Mouse (Mus musculus) forebrain, embryonic 13.5 days (tissue): ENCODE measurements around the gene Gm45711. TPM values are rescaled to one million over a fixed set of nuclear protein-coding genes. Genes with fewer than 3 reads are reported as not detected.

Experiments used
- ATAC-seq: fragments of 200-750 bp; cut with Nextera tagmentation; 2 replicates; pipeline ENCODE4 v1.8.0; 2017
- H3K27ac ChIP-seq: fragments of 300-500 bp; sonication (generic); 2 replicates; pipeline ENCODE4 v1.5.1; 2015; ENCODE audit warnings: inconsistent platforms, mild to moderate bottlenecking, moderate library complexity
- H3K27me3 ChIP-seq: fragments of 300-500 bp; sonication (generic); 2 replicates; pipeline ENCODE4 v1.6.1; 2015; ENCODE audit warnings: mild to moderate bottlenecking, inconsistent platforms
- H3K36me3 ChIP-seq: fragments of 300-500 bp; sonication (generic); 2 replicates; pipeline ENCODE4 v1.6.1; 2015; ENCODE audit warnings: mild to moderate bottlenecking, inconsistent platforms; ENCODE audit not compliant: poor library complexity, severe bottlenecking
- H3K4me1 ChIP-seq: fragments of 300-500 bp; sonication (generic); 2 replicates; pipeline ENCODE4 v1.6.1; 2015; ENCODE audit warnings: inconsistent platforms
- H3K4me2 ChIP-seq: fragments of 300-500 bp; sonication (generic); 2 replicates; pipeline ENCODE4 v1.6.1; 2015; ENCODE audit warnings: inconsistent platforms, mild to moderate bottlenecking, moderate library complexity
- H3K4me3 ChIP-seq: fragments of 300-500 bp; sonication (generic); 2 replicates; pipeline ENCODE4 v1.5.1; 2015; ENCODE audit warnings: mild to moderate bottlenecking, inconsistent platforms
- H3K9ac ChIP-seq: fragments of 300-500 bp; sonication (generic); 2 replicates; pipeline ENCODE4 v1.6.1; 2015; ENCODE audit warnings: mild to moderate bottlenecking, inconsistent platforms
- H3K9me3 ChIP-seq: fragments of 300-500 bp; sonication (generic); replicated peaks from 2 replicates; pipeline ENCODE4 v1.6.1; 2016; ENCODE audit warnings: inconsistent platforms
- WGBS: fragments of 180-500 bp; shearing (Covaris S2); methylation state at CpG from one replicate; pipeline ENCODE4 v1.1.7; 2015; 5-methylcytosine and 5-hydroxymethylcytosine counted together
- polyA plus RNA-seq: library from polyadenylated mRNA; unstranded; fragments of >200 nt; fragmentation: Nextera tagmentation; extraction: Ambion mirVana; gene quantifications from 2 replicates; pipeline ENCODE4 v1.2.1, GENCODE M21; 2015

Gene Gm45711
- polyA plus RNA-seq, 1 experiment from 2014 or later: not detected

DNA sequence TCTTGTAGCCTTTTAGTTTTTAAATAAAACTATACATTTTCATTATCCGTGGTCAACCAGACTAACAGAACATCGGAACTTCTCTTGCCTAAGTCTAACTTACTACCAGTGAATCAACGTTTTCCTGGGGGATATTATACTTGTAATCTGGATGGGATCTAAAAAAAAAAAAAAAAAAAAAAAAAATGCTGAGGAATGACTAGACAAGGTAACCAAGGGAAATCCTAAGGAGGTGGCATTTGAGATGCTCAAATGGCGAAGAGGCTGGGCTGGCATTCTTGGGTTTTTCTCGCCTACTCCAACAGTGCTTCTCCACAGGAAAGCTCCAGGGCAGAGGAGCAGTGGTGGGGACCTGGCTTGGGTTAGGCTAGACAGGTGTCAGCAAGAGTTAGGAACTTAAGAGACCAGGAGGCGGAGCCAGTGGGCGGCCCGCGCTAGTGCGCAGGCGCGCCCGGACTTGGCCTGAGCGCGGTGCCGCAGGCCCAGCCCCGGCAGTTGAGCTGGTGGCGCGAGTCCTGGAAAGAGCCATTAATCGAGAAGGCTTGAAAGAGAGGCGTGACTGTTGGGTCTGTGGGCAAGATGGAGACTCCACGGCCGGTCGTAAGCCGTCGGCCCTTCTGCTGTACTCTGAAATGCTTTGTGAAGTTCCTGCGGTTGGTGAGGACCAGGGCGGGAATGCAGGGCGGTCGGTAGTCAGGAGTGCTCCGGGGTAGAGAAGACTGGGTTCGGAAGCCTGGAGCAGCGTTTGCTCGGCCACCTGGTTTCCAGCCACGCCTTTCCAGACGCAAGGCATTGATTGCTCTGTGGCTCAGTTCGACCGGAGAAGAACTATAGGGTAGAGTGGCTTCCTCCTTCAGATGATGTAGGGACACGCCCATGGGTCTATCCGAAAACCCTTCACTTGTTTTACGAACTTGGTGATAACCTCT is 59.2 kb downstream of the Gm45711 start, which contains the start of gene Cklf:
Gene Cklf, plus strand, starts transcription at position 423 of the 929 bp plus-strand sequence.
- Histone ChIP-seq H3K4me3 (peak within 1 kb of the TSS; percentile 60), H3K9ac (peak within 1 kb of the TSS; percentile 71), H3K9me3 (no peaks in the 10 kb centered on the region), H3K4me1 (peaks cover 25% of the 10 kb centered on the region), H3K4me2 (peak within 1 kb of the TSS; percentile 71), H3K27ac (peak within 1 kb of the TSS; percentile 46; the same call in 1 of the 2 replicates), H3K27me3 (no peaks in the 10 kb centered on the region), H3K36me3 (no peaks in the 10 kb centered on the region)
- peak; percentile 84 for ATAC-seq
- WGBS: 3% methylated on average over 41 of the region's 41 CpGs

DNA sequence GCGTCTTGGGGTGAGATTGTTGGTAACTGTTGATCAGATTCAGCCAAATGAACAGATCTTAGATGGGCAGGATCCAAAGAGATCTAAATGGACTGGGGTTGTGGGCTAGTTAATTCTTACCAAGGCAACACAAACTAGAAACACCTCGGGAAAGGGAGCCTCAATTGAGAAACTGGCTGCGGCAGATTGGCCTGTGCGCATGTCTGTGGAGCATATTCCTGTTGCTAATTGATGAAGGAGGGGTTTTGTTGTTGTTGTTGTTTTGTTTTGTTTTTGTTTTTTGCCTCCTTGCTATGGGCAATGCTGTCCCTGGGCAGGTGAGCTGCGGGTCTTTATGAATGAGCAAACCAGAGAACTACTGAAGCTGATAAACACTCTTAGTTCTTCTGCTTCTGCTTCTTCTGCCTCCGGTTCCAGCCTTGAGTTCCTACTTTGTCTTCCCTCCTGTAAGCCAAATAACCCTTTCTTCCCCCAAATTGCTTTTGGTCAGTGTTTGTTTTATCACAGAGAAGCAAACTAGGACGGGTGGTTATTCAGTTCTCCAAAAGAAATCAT is 60.4 kb downstream of the Gm45711 start:
- H3K4me2 ChIP-seq: no peak overlapping the region
- WGBS: 90% methylated on average over 7 of the region's 7 CpGs
- H3K9ac ChIP-seq: no peak overlapping the region
- no peaks in the 10 kb centered on the region for H3K27me3 ChIP-seq
- H3K27ac ChIP-seq: no peak overlapping the region
- no peak for ATAC-seq
- peaks cover 6% of the 10 kb centered on the region; the same call in 1 of the 2 replicates for H3K36me3 ChIP-seq
- H3K9me3 ChIP-seq: no peaks in the 10 kb centered on the region
- peaks cover 25% of the 10 kb centered on the region for H3K4me1 ChIP-seq
- H3K4me3 ChIP-seq: no peak overlapping the region

DNA sequence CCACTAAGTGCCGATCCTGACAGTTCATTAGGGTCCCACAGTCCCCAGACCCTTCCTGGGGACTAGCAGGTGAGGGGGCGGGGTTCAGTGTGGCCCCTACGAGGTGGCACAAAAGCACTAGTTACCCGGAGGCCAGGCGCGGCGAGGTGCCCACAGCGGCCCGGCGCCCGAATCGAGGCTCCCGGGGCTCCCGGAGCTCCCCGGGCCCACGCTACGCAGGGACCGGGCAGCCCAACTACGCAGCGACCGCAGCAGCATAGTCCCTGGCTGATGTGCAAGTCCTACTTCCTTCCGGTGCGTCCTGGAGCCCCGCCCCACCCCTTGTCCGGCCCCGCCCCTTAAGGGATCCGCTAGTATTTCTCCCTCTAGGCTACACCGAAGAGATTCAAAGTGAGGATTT is 61.6 kb downstream of the Gm45711 start, which contains the start of gene Tk2:
Gene Tk2, minus strand, starts transcription at position 283 of the 400 bp plus-strand sequence.
- WGBS: under 1% methylated on average over 28 of the region's 28 CpGs
- Histone ChIP-seq H3K36me3 (peaks cover 14% of the 10 kb centered on the region), H3K27ac (peak within 1 kb of the TSS; percentile 57), H3K4me2 (peak within 1 kb of the TSS; percentile 89), H3K9ac (peak within 1 kb of the TSS; percentile 92), H3K9me3 (no peaks in the 10 kb centered on the region), H3K4me3 (peak within 1 kb of the TSS; percentile 90), H3K27me3 (no peaks in the 10 kb centered on the region), H3K4me1 (peaks cover 25% of the 10 kb centered on the region)
- ATAC-seq: peak; percentile 92

DNA sequence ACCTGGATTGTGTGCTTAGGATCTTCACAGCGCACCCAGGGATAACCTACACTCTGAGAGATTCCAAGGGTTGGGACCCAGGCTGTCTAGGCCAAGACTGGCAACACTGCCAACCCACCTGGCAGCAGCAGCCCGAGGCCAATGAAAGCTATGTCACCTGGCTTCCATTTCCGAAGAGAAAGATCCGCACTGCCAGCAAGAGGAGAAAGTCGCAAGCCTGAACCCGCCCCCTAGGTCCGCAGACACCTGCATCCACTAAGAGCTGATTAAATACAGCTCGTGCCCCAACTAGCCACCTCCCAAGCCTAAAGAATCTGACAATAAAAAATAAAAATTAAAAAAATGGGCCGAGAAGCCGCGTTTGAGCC is 62.0 kb downstream of the Gm45711 start:
- peaks cover 25% of the 10 kb centered on the region for H3K4me1 ChIP-seq
- 3% methylated on average over 11 of the region's 11 CpGs for WGBS
- H3K4me2 ChIP-seq: peak overlapping the region; percentile 89
- H3K27me3 ChIP-seq: no peaks in the 10 kb centered on the region
- peak overlapping the region; percentile 90 for H3K4me3 ChIP-seq
- H3K27ac ChIP-seq: peak overlapping the region; percentile 57; the same call in 1 of the 2 replicates
- ATAC-seq: peak; percentile 2; the same call in 1 of the 2 replicates
- peaks cover 18% of the 10 kb centered on the region for H3K36me3 ChIP-seq
- H3K9me3 ChIP-seq: no peaks in the 10 kb centered on the region
- H3K9ac ChIP-seq: peak overlapping the region; percentile 92

DNA sequence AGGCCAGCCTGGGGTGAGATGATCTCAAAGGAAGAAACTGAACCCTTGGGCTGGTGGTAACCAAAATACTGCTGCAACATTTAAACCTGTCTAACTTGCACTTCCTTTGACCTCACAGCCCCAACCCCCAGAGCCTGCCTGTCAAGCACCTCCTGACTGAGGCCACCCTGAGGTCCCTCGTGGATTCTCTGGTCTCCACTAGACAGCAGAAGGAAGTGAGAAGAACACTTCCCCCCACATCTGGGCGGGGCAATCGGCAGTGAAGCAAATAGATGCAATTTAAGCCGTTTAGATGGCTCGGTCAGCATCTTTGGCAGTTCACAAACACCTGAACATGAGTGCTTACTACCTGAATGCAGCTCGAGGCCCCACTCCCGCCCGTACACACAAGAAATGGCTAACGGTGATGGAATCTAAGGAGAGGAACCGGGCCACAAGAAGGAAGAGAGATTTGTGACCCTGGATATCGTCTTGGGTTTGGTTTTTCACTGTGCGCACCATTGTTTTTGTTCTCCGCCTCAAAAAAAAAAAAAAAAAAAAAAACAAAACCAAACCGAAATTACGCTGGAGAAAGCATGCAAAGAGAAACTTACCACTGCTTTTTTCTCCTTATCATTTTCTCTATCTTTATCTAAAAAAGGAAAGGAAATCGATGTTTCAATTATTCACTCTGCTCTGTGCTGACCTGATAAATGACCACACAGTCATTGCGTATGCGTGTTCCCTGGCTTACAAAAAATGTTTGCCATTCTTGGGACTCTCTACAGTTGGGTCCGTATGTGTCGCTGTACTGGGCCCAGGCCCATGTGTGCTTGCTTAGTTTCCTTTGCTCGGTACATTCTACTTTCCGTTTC is 62.6 kb downstream of the Gm45711 start:
- Histone ChIP-seq H3K9ac (peak overlapping the region; percentile 92), H3K4me3 (peak overlapping the region; percentile 90), H3K4me2 (peak overlapping the region; percentile 89), H3K36me3 (peaks cover 24% of the 10 kb centered on the region), H3K27ac (no peak overlapping the region), H3K4me1 (peaks cover 25% of the 10 kb centered on the region), H3K9me3 (no peaks in the 10 kb centered on the region), H3K27me3 (no peaks in the 10 kb centered on the region)
- WGBS: 75% methylated on average over 22 of the region's 22 CpGs
- no peak for ATAC-seq

DNA sequence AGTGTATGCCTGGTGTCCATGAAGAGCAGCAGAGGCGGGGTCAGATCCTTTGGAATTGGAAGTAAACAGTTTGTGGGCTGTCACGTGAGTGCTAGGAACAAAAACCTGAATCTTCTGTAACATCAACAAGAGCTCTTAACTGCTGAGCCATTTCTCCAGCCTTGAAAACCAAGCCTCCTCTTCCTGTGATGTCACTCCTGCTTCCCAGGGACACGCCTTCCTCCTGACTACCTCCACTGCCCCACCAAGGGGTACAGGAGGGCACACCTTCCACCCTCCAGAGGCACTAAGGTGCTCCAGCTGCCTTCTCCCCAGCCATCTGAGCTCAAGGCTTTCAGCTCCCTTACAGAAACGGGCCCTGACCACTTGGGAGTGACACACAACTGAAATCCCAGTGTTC is 63.3 kb downstream of the Gm45711 start:
- no peaks in the 10 kb centered on the region for H3K9me3 ChIP-seq
- H3K27ac ChIP-seq: no peak overlapping the region; the same call in 1 of the 2 replicates
- H3K9ac ChIP-seq: no peak overlapping the region
- no peak overlapping the region for H3K4me2 ChIP-seq
- 93% methylated on average over 4 of the region's 4 CpGs for WGBS
- H3K4me3 ChIP-seq: no peak overlapping the region
- ATAC-seq: no peak
- H3K4me1 ChIP-seq: peaks cover 21% of the 10 kb centered on the region
- H3K27me3 ChIP-seq: no peaks in the 10 kb centered on the region
- peaks cover 31% of the 10 kb centered on the region for H3K36me3 ChIP-seq

DNA sequence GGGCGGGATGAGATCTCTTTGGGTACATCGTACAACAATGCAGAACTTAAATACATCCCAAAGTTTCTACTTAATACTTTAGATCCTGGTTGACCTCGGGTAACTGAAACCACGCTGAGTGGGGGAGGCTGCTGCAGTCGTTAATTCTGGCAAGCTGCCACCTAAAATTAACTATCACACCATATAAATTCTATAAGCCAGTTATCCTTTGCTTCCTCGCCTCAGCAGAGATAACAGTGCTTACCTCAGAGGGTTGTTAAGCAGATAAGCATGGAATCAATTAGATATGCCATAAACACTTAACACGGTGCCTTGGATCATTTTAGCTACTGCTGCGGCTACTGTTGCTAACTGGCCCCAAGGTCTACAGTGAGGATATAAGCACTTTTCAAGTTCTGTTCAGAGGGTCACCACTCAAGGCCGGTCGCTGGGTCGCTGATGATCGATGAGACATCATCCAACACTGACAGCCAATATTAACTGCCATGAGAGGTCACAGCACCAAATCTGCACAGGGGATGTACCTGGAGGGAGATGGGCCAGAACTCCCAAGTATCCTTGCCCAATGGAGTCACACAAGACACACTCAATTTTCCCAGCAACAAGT is 67.7 kb downstream of the Gm45711 start:
- Histone ChIP-seq H3K9ac (no peak overlapping the region), H3K36me3 (peaks cover 75% of the 10 kb centered on the region), H3K4me1 (peaks cover 5% of the 10 kb centered on the region), H3K4me2 (no peak overlapping the region), H3K9me3 (no peaks in the 10 kb centered on the region), H3K27me3 (no peaks in the 10 kb centered on the region), H3K27ac (no peak overlapping the region), H3K4me3 (no peak overlapping the region)
- no peak for ATAC-seq
- WGBS: 91% methylated on average over 12 of the region's 12 CpGs

DNA sequence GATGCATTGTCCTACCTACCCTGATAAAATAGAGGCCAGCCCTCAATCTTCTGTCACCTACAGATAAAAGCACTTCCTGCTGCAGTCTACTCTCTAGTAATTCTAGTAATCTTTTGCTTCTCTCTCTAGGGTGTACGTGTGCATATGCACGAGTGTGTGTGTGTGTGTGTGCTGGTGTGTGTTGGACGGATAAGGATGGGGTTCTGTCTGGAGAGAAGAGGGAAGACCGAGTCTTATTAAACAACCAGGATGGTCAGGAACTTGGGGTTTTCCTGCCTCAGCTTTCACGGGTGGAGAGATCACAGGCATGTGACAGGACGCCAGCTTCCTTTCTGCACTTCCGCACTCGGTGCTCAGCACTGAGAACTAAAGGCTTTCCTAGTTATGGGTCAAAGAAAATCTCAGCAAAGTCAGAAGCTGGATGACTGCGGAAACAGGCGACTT is 70.4 kb downstream of the Gm45711 start:
- H3K36me3 ChIP-seq: peaks cover 96% of the 10 kb centered on the region
- no peak for ATAC-seq
- WGBS: 91% methylated on average over 10 of the region's 10 CpGs
- no peak overlapping the region for H3K9ac ChIP-seq
- H3K4me1 ChIP-seq: no peaks in the 10 kb centered on the region
- H3K27ac ChIP-seq: no peak overlapping the region
- H3K4me3 ChIP-seq: no peak overlapping the region
- H3K9me3 ChIP-seq: no peaks in the 10 kb centered on the region
- H3K4me2 ChIP-seq: no peak overlapping the region
- no peaks in the 10 kb centered on the region for H3K27me3 ChIP-seq

DNA sequence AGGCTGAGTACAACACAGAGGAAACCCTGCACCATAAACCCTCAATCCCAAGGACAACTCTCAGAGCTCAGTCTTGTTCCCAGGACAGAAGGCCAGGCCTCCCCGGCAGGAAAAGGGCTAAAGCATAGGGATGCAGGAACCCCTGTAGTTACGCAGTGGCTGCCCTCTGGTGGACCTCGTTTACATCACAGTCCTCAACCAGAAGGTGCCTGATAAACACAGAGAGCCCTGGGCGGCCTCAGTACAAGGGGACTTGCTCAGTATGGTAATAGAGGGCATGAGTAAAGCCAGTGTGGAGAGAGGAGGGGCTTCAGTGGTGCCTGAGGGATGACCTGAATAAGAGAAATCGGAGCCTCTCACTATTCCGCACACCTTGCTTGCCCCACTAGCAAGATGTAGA is 75.3 kb downstream of the Gm45711 start:
- Histone ChIP-seq H3K4me3 (no peak overlapping the region), H3K4me2 (no peak overlapping the region), H3K4me1 (no peaks in the 10 kb centered on the region), H3K36me3 (peaks cover 98% of the 10 kb centered on the region), H3K27ac (no peak overlapping the region), H3K9me3 (no peaks in the 10 kb centered on the region), H3K9ac (no peak overlapping the region), H3K27me3 (no peaks in the 10 kb centered on the region)
- whole genome bisulfite sequencing: 50% methylated on average over 6 of the region's 6 CpGs
- ATAC-seq: peak; percentile 53; the same call in 1 of the 2 replicates

DNA sequence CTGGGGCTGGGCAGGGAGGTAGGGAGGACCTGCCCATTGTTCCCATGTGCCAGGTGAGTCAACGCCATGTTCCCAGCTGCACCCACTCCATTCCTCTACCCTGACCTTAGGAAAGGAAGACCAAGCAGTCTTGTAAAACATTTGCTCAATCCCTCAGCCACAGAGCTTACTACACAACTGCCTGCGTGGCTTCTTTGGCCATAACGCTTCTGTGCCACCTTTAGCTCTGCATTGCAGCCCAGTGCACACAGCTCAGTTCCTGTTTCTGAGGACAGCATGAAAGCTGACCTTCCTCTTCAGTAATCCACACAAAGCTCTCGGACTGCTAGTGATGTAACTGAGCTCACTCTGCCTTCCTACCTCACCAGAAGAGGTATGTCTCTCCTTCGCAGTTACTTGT is 77.0 kb downstream of the Gm45711 start:
- 95% methylated on average over 5 of the region's 5 CpGs for WGBS
- no peak for ATAC-seq
- H3K4me1 ChIP-seq: no peaks in the 10 kb centered on the region
- H3K27ac ChIP-seq: no peak overlapping the region
- H3K27me3 ChIP-seq: no peaks in the 10 kb centered on the region
- no peak overlapping the region for H3K9ac ChIP-seq
- H3K4me3 ChIP-seq: no peak overlapping the region
- H3K36me3 ChIP-seq: peaks cover 97% of the 10 kb centered on the region
- no peak overlapping the region for H3K4me2 ChIP-seq
- H3K9me3 ChIP-seq: no peaks in the 10 kb centered on the region

DNA sequence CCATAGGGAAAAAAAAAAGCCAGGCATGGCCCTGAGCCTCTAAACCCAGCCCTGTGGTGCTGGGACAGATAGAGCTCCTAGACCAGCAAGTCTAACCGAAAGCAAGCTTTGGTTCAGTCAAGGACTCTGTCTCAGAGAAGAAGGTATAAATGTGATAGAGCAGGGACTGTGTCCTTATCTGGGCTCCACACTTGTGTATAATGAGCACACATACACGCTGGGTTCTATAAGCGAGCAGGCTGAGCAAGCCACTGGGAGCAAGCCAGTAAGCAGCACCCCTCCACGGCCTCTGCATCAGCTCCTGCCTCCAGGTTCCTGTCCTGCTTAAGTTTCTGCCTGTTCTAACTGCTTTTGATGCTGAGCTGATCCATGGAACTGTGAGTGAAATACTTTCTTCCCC is 77.8 kb downstream of the Gm45711 start:
- no peaks in the 10 kb centered on the region for H3K27me3 ChIP-seq
- no peak overlapping the region for H3K4me2 ChIP-seq
- ATAC-seq: no peak
- H3K9me3 ChIP-seq: no peaks in the 10 kb centered on the region
- H3K27ac ChIP-seq: no peak overlapping the region
- 93% methylated on average over 4 of the region's 4 CpGs for WGBS
- no peak overlapping the region for H3K9ac ChIP-seq
- peaks cover 97% of the 10 kb centered on the region for H3K36me3 ChIP-seq
- no peak overlapping the region for H3K4me3 ChIP-seq
- no peaks in the 10 kb centered on the region for H3K4me1 ChIP-seq
